Mouse (Mus musculus) liver, embryonic 14.5 days (tissue): Measurements from ENCODE around the gene Olfr372.
"Not testable (repeated sequence)": the region's sequence is repeated elsewhere in the genome, so short reads cannot be mapped to it uniquely, and the experiment has no call there.

ENCODE experiments used
- CTCF ChIP-seq: IDR thresholded peaks from 2 replicates; pipeline ENCODE4 v1.5.1; 2016; ENCODE audit warnings: antibody characterized with exemption, low read depth, control low read depth
- EP300 ChIP-seq: IDR thresholded peaks from 2 replicates; pipeline ENCODE4 v1.6.1; 2016; ENCODE audit warnings: antibody characterized with exemption, low read depth

GRCm38 (mm10) chr8:72057643-72058042, 16.6 kb downstream of the Olfr372 start:
- TF ChIP-seq CTCF, EP300: not testable (repeated sequence)
